Mouse (Mus musculus): ENCODE results near the gene Tctn3. TPM values are rescaled to one million over a fixed set of nuclear protein-coding genes. Genes with fewer than 3 reads are reported as not detected.

Tctn3 gene
- 13.9 TPM in 2 replicates for polyA plus RNA-seq (2015; fragmentation: Nextera tagmentation; extraction: Ambion mirVana)

DNA sequence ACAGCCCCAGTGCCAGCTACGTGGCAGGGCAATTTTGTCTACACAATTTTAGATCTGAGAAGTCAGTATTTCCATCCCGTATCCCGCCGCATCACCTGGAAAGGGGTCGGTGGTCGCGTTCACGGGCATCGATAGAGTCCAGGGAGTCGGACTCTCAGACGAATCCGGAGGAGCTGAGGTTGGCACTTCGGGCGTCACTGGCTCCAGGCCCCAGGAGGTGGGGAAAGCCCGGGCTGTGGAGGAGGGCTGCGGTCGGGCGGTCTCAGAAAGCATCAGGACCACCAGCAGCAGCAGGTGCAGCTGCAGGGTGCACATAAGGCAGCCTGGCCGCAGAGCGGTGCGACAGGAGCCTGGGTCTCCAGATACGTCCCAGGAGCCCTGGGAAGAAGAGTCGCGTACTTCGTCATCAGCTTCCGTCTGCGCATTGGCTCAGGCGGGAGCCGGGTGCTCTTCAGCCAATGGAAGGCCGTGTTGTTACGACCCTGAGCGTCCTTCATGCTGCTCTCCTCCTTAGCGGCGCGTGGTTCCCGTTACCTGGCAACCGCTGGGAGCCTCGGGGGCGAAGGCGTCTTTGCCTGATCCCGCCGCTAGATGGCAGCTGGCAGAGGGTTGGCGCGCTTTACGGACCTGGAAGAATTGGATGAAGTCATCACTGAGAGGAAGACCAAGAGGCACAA lies at the start of gene Tctn3, which contains the start of gene Entpd1:
Tctn3 (minus strand) TSS at position 404 of the 677 bp plus-strand sequence.
Entpd1 (plus strand) TSS at position 537 of the 677 bp plus-strand sequence.
- Histone ChIP-seq H3K4me1 (peaks cover 9% of the 10 kb centered on the region; the same call in 1 of the 2 replicates), H3K36me3 (peaks cover 24% of the 10 kb centered on the region), H3K27ac (replicated peaks) (no peak within 1 kb of the TSS), H3K9ac (peak within 1 kb of the TSS; percentile 59), H3K4me3 (replicated peaks) (peak within 1 kb of the TSS; percentile 86), H3K4me2 (replicated peaks) (peak within 1 kb of the TSS; percentile 74), H3K9me3 (replicated peaks) (no peaks in the 10 kb centered on the region), H3K27me3 (no peaks in the 10 kb centered on the region)
- ATAC-seq (ENCODE audit: insufficient number of reproducible peaks, low FRiP score, low TSS enrichment, low read depth) = peak; percentile 100
- WGBS = under 1% methylated on average over 45 of the region's 45 CpGs

DNA sequence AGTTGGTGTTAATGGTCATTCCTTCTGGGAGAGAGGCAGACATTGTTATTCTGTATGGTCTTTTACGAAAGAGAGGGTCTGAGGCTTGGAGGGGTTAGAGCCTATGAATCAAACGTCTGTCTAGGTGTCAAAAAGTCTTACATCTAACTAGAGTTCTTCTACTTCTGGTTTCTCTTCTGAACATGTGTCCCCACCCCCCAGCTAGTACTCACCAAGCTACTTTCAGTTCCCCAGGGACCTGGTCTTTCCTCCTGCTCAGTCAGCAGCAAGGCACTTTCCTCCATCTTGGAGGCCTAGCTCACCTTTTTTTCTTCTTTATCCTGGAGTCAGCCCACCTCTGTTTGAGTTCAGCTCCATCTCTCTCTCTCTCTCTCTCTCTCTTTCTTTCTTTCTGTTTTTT lies 49.1 kb upstream of the Tctn3 start:
- Histone ChIP-seq H3K9ac (no peak overlapping the region), H3K4me1 (peaks cover 34% of the 10 kb centered on the region), H3K27me3 (no peaks in the 10 kb centered on the region), H3K9me3 (replicated peaks) (no peaks in the 10 kb centered on the region), H3K27ac (replicated peaks) (peak overlapping the region; percentile 77), H3K36me3 (no peaks in the 10 kb centered on the region), H3K4me2 (replicated peaks) (peak overlapping the region; percentile 50), H3K4me3 (replicated peaks) (peak overlapping the region; percentile 32)
- 78% methylated on average over 2 of the region's 2 CpGs for WGBS
- ATAC-seq (ENCODE audit: insufficient number of reproducible peaks, low FRiP score, low TSS enrichment, low read depth) = no peak

DNA sequence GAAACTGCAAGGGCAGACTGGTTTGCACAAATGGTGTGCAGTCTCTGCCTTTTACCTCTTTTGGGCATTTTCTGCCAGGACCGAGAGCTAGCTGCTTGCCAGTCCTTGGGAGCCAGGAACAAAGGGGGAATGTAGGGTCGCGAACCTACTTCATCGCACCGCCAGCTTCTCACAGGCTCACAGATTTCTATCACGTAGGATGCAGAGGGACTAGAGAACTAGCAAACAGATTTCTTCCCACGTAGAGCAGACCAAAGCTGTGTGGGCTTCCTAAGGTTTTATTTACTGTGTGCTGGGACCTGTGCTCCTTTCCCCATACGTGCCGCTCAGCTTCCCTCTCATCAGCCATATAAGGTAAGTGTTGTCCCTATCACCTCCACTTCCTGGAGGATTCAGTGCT lies 48.5 kb upstream of the Tctn3 start:
- H3K4me2 ChIP-seq (replicated peaks) = peak overlapping the region; percentile 50
- H3K36me3 ChIP-seq = no peaks in the 10 kb centered on the region
- no peaks in the 10 kb centered on the region for H3K27me3 ChIP-seq
- H3K9ac ChIP-seq = no peak overlapping the region
- WGBS = 28% methylated on average over 9 of the region's 9 CpGs
- H3K27ac ChIP-seq (replicated peaks) = peak overlapping the region; percentile 77
- ATAC-seq (ENCODE audit: insufficient number of reproducible peaks, low FRiP score, low TSS enrichment, low read depth) = no peak
- H3K4me1 ChIP-seq = peaks cover 34% of the 10 kb centered on the region
- H3K4me3 ChIP-seq (replicated peaks) = peak overlapping the region; percentile 32
- no peaks in the 10 kb centered on the region for H3K9me3 ChIP-seq (replicated peaks)

GRCm38 (mm10) chr19:40659651-40660478 lies 47.8 kb upstream of the Tctn3 start:
- Histone ChIP-seq H3K27me3 (no peaks in the 10 kb centered on the region), H3K9me3 (replicated peaks) (no peaks in the 10 kb centered on the region), H3K4me3 (replicated peaks) (peak overlapping the region; percentile 32), H3K9ac (peak overlapping the region; percentile 47), H3K4me2 (replicated peaks) (peak overlapping the region; percentile 50), H3K4me1 (peaks cover 34% of the 10 kb centered on the region), H3K27ac (replicated peaks) (peak overlapping the region; percentile 77), H3K36me3 (no peaks in the 10 kb centered on the region)
- no peak; the same call in 1 of the 2 replicates for ATAC-seq (ENCODE audit: insufficient number of reproducible peaks, low FRiP score, low TSS enrichment, low read depth)
- WGBS = 1% methylated on average over 16 of the region's 16 CpGs

DNA sequence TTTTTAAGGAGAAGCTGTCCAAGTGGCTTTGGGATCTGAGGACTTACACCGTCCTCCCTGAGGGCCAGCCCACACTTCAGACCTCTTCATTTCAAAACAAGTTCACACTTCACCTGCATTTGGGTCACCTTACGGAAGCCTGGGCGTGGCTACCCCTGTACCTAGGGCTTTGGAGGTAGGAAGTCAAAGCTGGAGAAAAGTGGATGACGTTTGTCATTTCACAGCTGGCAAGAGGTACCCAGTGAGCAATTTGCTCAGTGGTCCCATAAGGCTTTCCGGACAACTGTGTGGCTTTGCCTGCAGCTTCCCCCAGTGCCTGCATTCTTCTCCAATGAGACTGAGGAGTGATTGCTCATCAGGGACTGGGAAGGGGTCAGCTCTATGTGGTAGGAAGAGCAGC lies 46.9 kb upstream of the Tctn3 start:
- 0 out of 2 replicates have a peak overlapping the region, but pooled peaks have one; percentile 50 for H3K4me2 ChIP-seq (replicated peaks)
- 46% methylated on average over 5 of the region's 5 CpGs for WGBS

DNA sequence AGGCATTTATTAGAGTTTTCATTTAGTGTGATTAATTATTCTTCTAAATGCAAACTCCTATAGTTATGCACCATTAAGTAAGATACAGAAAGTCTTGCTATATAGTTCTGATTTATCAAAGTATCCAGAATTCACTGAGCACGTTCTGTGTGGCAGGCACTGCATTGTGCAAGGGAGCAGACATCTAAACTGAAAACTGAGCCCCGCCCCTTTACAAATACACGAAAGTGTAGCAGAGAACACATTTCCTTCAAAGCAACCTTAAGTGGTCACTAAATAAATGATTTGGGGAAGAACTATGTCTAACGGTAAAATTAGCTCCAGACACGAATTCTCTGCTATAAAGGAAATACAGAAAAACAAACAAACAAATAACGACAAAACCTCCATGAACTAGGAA lies 46.2 kb upstream of the Tctn3 start:
- no peaks in the 10 kb centered on the region for H3K9me3 ChIP-seq (replicated peaks)
- H3K4me3 ChIP-seq (replicated peaks) = no peak overlapping the region
- H3K9ac ChIP-seq = no peak overlapping the region
- no peaks in the 10 kb centered on the region for H3K27me3 ChIP-seq
- ATAC-seq (ENCODE audit: insufficient number of reproducible peaks, low FRiP score, low TSS enrichment, low read depth) = no peak
- no peaks in the 10 kb centered on the region for H3K36me3 ChIP-seq
- H3K4me2 ChIP-seq (replicated peaks) = no peak overlapping the region
- no peak overlapping the region for H3K27ac ChIP-seq (replicated peaks)
- 55% methylated on average over 6 of the region's 6 CpGs for WGBS
- H3K4me1 ChIP-seq = peaks cover 27% of the 10 kb centered on the region

More for the DNA sequence above, 46.9 kb upstream of the Tctn3 start:
- Histone ChIP-seq H3K9ac (no peak overlapping the region), H3K27me3 (no peaks in the 10 kb centered on the region), H3K36me3 (no peaks in the 10 kb centered on the region), H3K4me1 (peaks cover 34% of the 10 kb centered on the region), H3K9me3 (replicated peaks) (no peaks in the 10 kb centered on the region), H3K27ac (replicated peaks) (no peak overlapping the region), H3K4me3 (replicated peaks) (no peak overlapping the region)
- no peak for ATAC-seq (ENCODE audit: insufficient number of reproducible peaks, low FRiP score, low TSS enrichment, low read depth)

DNA sequence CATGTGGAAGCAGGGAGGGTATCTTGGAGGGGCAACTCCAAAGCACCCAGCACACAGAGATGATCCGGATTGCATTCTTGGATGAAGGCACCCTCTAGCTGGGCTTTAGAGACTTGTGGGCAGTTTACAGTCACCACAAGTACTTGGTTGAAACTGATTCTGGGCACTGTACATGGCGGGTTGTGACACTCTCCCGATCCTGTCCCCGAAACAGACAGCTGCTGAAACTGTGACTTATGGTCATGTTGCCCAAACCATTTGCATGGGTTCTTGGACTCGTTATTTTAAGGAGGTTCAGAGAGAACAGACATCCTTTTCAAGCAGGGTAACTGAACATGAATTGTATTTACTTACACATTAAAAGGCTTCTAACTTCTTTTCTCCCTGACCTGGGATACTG lies 44.2 kb upstream of the Tctn3 start:
- Histone ChIP-seq H3K9ac (no peak overlapping the region), H3K4me3 (replicated peaks) (no peak overlapping the region), H3K4me2 (replicated peaks) (no peak overlapping the region), H3K27me3 (no peaks in the 10 kb centered on the region), H3K9me3 (replicated peaks) (no peaks in the 10 kb centered on the region), H3K4me1 (peaks cover 22% of the 10 kb centered on the region), H3K36me3 (no peaks in the 10 kb centered on the region), H3K27ac (replicated peaks) (no peak overlapping the region)
- ATAC-seq (ENCODE audit: insufficient number of reproducible peaks, low FRiP score, low TSS enrichment, low read depth) = no peak
- 86% methylated on average over 5 of the region's 5 CpGs for WGBS

GRCm38 (mm10) chr19:40650090-40650489 lies 38.1 kb upstream of the Tctn3 start:
- H3K9me3 ChIP-seq (replicated peaks) = no peaks in the 10 kb centered on the region
- H3K4me3 ChIP-seq (replicated peaks) = no peak overlapping the region
- no peaks in the 10 kb centered on the region for H3K36me3 ChIP-seq
- no peak overlapping the region for H3K9ac ChIP-seq
- ATAC-seq (ENCODE audit: insufficient number of reproducible peaks, low FRiP score, low TSS enrichment, low read depth) = no peak
- 41% methylated on average over 5 of the region's 5 CpGs for WGBS
- H3K27ac ChIP-seq (replicated peaks) = no peak overlapping the region
- H3K4me2 ChIP-seq (replicated peaks) = no peak overlapping the region
- H3K4me1 ChIP-seq = peaks cover 16% of the 10 kb centered on the region; the same call in 1 of the 2 replicates
- H3K27me3 ChIP-seq = no peaks in the 10 kb centered on the region

DNA sequence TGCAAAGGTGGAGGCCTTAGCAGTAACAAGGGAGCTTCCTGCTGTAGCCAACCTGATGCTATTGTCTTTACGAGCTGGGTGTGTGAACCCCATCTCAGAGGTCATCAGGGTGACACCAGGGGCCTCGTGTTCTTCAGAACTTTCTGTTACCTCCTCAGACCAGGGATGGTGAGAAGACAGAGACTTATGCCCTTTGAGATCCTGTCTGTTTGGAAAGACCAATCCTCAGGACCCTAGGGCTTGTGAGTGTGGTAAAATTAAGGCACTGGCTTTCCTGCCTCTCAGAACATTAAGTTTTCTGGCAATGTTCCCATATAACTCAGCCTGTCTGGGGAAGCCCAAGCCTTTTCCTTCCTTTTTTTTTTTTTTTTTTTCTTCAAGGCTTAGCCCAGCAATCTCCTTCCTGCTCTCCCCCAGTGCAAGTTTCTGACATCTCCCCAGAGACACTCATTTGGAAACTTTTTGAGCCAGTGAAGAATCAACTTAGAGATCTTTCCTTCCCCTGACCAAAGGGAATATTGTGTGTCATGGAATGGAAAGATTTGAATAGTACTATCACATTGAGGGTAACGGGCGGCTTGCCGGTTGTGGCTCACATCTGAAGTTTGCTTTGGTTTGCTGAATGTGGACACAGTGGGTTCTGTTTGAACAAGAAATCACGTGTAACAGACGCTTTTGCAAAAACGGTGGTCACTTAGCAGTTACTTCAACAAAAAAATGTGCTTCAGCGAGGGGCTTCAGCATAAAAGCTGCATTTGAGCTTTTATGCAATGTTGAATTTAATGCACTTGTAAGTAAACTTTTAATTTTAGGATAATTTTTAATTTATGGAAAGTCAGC lies 35.5 kb upstream of the Tctn3 start:
- no peak overlapping the region for H3K4me2 ChIP-seq (replicated peaks)
- 51% methylated on average over 9 of the region's 9 CpGs for WGBS
- no peak for ATAC-seq (ENCODE audit: insufficient number of reproducible peaks, low FRiP score, low TSS enrichment, low read depth)
- no peaks in the 10 kb centered on the region for H3K9me3 ChIP-seq (replicated peaks)
- H3K36me3 ChIP-seq = no peaks in the 10 kb centered on the region
- no peaks in the 10 kb centered on the region for H3K27me3 ChIP-seq
- no peak overlapping the region for H3K9ac ChIP-seq
- peaks cover 16% of the 10 kb centered on the region; the same call in 1 of the 2 replicates for H3K4me1 ChIP-seq
- 0 out of 2 replicates have a peak overlapping the region, but pooled peaks have one; percentile 23 for H3K27ac ChIP-seq (replicated peaks)
- H3K4me3 ChIP-seq (replicated peaks) = no peak overlapping the region

DNA sequence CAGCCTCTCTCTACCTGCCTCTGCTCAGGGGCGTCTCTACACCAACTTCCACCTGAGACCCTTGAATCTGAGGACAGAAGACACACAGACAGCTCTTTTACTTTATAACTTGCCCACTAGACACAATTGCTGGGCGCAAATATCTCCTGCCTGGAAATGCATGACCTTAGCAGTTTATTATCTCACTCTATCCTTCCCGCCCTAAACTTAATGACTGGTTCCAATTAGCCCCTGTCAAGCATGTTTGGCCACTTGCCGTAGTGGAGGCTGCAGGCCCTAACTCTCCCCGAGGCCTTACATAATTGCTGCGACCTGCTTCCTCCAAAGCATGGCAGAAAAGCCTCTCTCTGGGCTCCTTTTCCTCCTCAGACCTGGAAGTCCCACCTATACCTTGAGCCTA lies 34.3 kb upstream of the Tctn3 start:
- Histone ChIP-seq H3K9me3 (replicated peaks) (no peaks in the 10 kb centered on the region), H3K4me3 (replicated peaks) (no peak overlapping the region), H3K27ac (replicated peaks) (no peak overlapping the region), H3K4me2 (replicated peaks) (no peak overlapping the region), H3K9ac (no peak overlapping the region), H3K36me3 (no peaks in the 10 kb centered on the region), H3K27me3 (no peaks in the 10 kb centered on the region), H3K4me1 (peaks cover 16% of the 10 kb centered on the region; the same call in 1 of the 2 replicates)
- 36% methylated on average over 6 of the region's 6 CpGs for WGBS
- ATAC-seq (ENCODE audit: insufficient number of reproducible peaks, low FRiP score, low TSS enrichment, low read depth) = no peak
